Mouse (Mus musculus) ES-E14 (cell line): ENCODE measurements around the gene Echdc3.

Experiments used
- HCFC1 ChIP-seq: IDR thresholded peaks from 2 replicates; pipeline ENCODE4 v1.6.1; 2012; ENCODE audit warnings: low read length, inconsistent platforms, borderline replicate concordance; ENCODE audit not compliant: insufficient read depth
- ZC3H11A ChIP-seq: IDR thresholded peaks from 2 replicates; pipeline ENCODE4 v1.6.1; 2012; ENCODE audit warnings: low read depth, mild to moderate bottlenecking, inconsistent platforms, low read length, borderline replicate concordance

DNA sequence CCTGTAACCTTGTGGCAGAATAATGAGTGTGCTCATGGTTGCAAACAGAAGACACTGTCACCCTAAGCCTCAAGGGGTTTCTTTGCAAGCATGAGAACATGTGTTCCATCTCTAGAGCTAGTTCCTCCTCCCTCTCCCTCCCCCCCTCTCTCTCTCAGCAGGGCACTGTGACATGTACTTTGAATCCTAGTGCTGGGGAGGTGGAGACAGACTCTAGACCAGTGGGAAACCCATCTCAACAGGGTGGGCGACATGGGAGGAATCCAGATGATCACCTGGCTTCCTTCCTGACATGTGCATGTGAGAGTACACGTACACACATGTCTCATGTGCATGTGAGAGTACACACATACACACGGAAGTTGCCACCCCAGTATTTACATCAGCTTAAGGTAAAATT lies 3.1 kb downstream of the Echdc3 start:
- no peak for TF ChIP-seq HCFC1
- no peak for TF ChIP-seq ZC3H11A
